Mouse (Mus musculus) limb, embryonic 11.5 days (tissue): ENCODE data around the gene Gns. TPM values are rescaled to one million over a fixed set of nuclear protein-coding genes. Genes with fewer than 3 reads are reported as not detected.

Experiments used
- ATAC-seq: fragments of 200-750 bp; cut with Nextera tagmentation; 2 replicates; pipeline ENCODE4 v1.8.0; 2017; ENCODE audit warnings: low read depth; ENCODE audit not compliant: insufficient number of reproducible peaks, low FRiP score, low TSS enrichment
- DNase-seq: peaks from one replicate; pipeline ENCODE4 v3.0.0-alpha.2; 2015; ENCODE audit warnings: low spot score
- H3K27ac ChIP-seq: fragments of 300-500 bp; sonication (generic); replicated peaks from 2 replicates; pipeline ENCODE4 v1.5.1; 2014; ENCODE audit warnings: low read depth, mild to moderate bottlenecking, low read length
- H3K27me3 ChIP-seq: fragments of 300-500 bp; sonication (generic); 2 replicates; pipeline ENCODE4 v1.6.1; 2014; ENCODE audit warnings: mild to moderate bottlenecking, low read length, mixed read lengths; ENCODE audit not compliant: control insufficient read depth, insufficient read depth
- H3K36me3 ChIP-seq: fragments of 300-500 bp; sonication (generic); 2 replicates; pipeline ENCODE4 v1.6.1; 2014; ENCODE audit warnings: mild to moderate bottlenecking, low read length, moderate library complexity, mixed read lengths; ENCODE audit not compliant: control insufficient read depth, insufficient read depth
- H3K4me1 ChIP-seq: fragments of 300-500 bp; sonication (generic); 2 replicates; pipeline ENCODE4 v1.6.1; 2014; ENCODE audit warnings: low read length, mixed read lengths; ENCODE audit not compliant: control insufficient read depth, insufficient read depth
- H3K4me2 ChIP-seq: fragments of 300-500 bp; sonication (generic); 2 replicates; pipeline ENCODE4 v1.6.1; 2014; ENCODE audit warnings: low read depth, mild to moderate bottlenecking, moderate library complexity; ENCODE audit not compliant: severe bottlenecking
- H3K4me3 ChIP-seq: fragments of 300-500 bp; sonication (generic); 2 replicates; pipeline ENCODE4 v1.5.1; 2014; ENCODE audit warnings: low read depth, low read length
- H3K9ac ChIP-seq: fragments of 300-500 bp; sonication (generic); 2 replicates; pipeline ENCODE4 v1.6.1; 2014; ENCODE audit warnings: mild to moderate bottlenecking, low read length
- H3K9me3 ChIP-seq: fragments of 300-500 bp; sonication (generic); 2 replicates; pipeline ENCODE4 v1.6.1; 2016; ENCODE audit warnings: low read length; ENCODE audit not compliant: control insufficient read depth
- WGBS: fragments of 180-500 bp; shearing (Covaris S2); extraction: QIAGEN DNeasy Blood & Tissue Kit; methylation state at CpG from one replicate; pipeline ENCODE4 v1.1.7; 2014; 5-methylcytosine and 5-hydroxymethylcytosine counted together
- polyA plus RNA-seq: library from polyadenylated mRNA; unstranded; fragments of >200 nt; fragmentation: Nextera tagmentation; extraction: Ambion mirVana; gene quantifications from 2 replicates; pipeline ENCODE4 v1.2.1, GENCODE M21; 2014

Gns gene
- polyA plus RNA-seq, 1 experiment from 2014 or later = 37.1 TPM

- WGBS = 35% methylated on average over 5 of the region's 5 CpGs
- H3K36me3 ChIP-seq = 0 out of 2 replicates have a peak, but pooled peaks cover 2% of the 10 kb centered on the region
- H3K4me3 ChIP-seq = no peak overlapping the region
- no peaks in the 10 kb centered on the region for H3K27me3 ChIP-seq
- ATAC-seq = no peak
- H3K4me1 ChIP-seq = peaks cover 40% of the 10 kb centered on the region
- H3K27ac ChIP-seq = 0 out of 2 replicates have a peak overlapping the region, but pooled peaks have one; percentile 30
- H3K4me2 ChIP-seq = no peak overlapping the region
- no peaks in the 10 kb centered on the region for H3K9me3 ChIP-seq
- DNase-seq = no peak
- H3K9ac ChIP-seq = no peak overlapping the region
Observed at GRCm38 (mm10) chr10:121426458-121427070, 61.7 kb downstream of the Gns start.

- 67% methylated on average over 5 of the region's 5 CpGs for WGBS
Observed at GRCm38 (mm10) chr10:121427136-121427535, 62.2 kb downstream of the Gns start.

GRCm38 (mm10) chr10:121428011-121428711, 63.3 kb downstream of the Gns start:
- WGBS = 82% methylated on average over 15 of the region's 15 CpGs
- H3K27me3 ChIP-seq = no peaks in the 10 kb centered on the region

More at GRCm38 (mm10) chr10:121427136-121427535, 62.2 kb downstream of the Gns start:
- Histone ChIP-seq H3K4me1 (peaks cover 42% of the 10 kb centered on the region), H3K4me2 (no peak overlapping the region), H3K27ac (no peak overlapping the region), H3K9ac (no peak overlapping the region), H3K4me3 (no peak overlapping the region), H3K27me3 (no peaks in the 10 kb centered on the region), H3K9me3 (no peaks in the 10 kb centered on the region), H3K36me3 (0 out of 2 replicates have a peak, but pooled peaks cover 2% of the 10 kb centered on the region)
- ATAC-seq (no peak), DNase-seq (peak; percentile 62)

GRCm38 (mm10) chr10:121429089-121429488, 64.2 kb downstream of the Gns start:
- Histone ChIP-seq H3K4me2 (no peak overlapping the region; the same call in 1 of the 2 replicates), H3K27ac (peak overlapping the region; percentile 82; the same call in 1 of the 2 replicates), H3K27me3 (no peaks in the 10 kb centered on the region), H3K9me3 (no peaks in the 10 kb centered on the region), H3K4me1 (peaks cover 54% of the 10 kb centered on the region), H3K4me3 (no peak overlapping the region), H3K36me3 (0 out of 2 replicates have a peak, but pooled peaks cover 2% of the 10 kb centered on the region), H3K9ac (no peak overlapping the region)
- 13% methylated on average over 2 of the region's 2 CpGs for WGBS
- peak; percentile 47 for DNase-seq
- peak; percentile 59 for ATAC-seq

More at GRCm38 (mm10) chr10:121428011-121428711, 63.3 kb downstream of the Gns start:
- H3K36me3 ChIP-seq = 0 out of 2 replicates have a peak, but pooled peaks cover 2% of the 10 kb centered on the region
- no peaks in the 10 kb centered on the region for H3K9me3 ChIP-seq
- H3K4me3 ChIP-seq = no peak overlapping the region
- peaks cover 52% of the 10 kb centered on the region for H3K4me1 ChIP-seq
- no peak overlapping the region for H3K4me2 ChIP-seq
- no peak for DNase-seq
- ATAC-seq = no peak
- no peak overlapping the region for H3K9ac ChIP-seq
- no peak overlapping the region for H3K27ac ChIP-seq

GRCm38 (mm10) chr10:121429581-121429980, 64.7 kb downstream of the Gns start:
- ATAC-seq = 0 out of 2 replicates have a peak, but pooled peaks have one; percentile 0
- Histone ChIP-seq H3K4me2 (peak overlapping the region; percentile 41; the same call in 1 of the 2 replicates), H3K27ac (peak overlapping the region; percentile 82), H3K9ac (no peak overlapping the region; the same call in 1 of the 2 replicates), H3K27me3 (no peaks in the 10 kb centered on the region), H3K9me3 (no peaks in the 10 kb centered on the region), H3K4me3 (no peak overlapping the region), H3K4me1 (peaks cover 57% of the 10 kb centered on the region), H3K36me3 (0 out of 2 replicates have a peak, but pooled peaks cover 2% of the 10 kb centered on the region)
- WGBS = 45% methylated on average over 8 of the region's 8 CpGs
- no peak for DNase-seq

- Histone ChIP-seq H3K4me2 (peak overlapping the region; percentile 41; the same call in 1 of the 2 replicates), H3K4me3 (no peak overlapping the region), H3K4me1 (peaks cover 60% of the 10 kb centered on the region), H3K9me3 (no peaks in the 10 kb centered on the region), H3K27me3 (no peaks in the 10 kb centered on the region), H3K27ac (peak overlapping the region; percentile 82), H3K36me3 (0 out of 2 replicates have a peak, but pooled peaks cover 2% of the 10 kb centered on the region), H3K9ac (peak overlapping the region; percentile 37; the same call in 1 of the 2 replicates)
- ATAC-seq (peak; percentile 14; the same call in 1 of the 2 replicates), DNase-seq (peak; percentile 51)
- WGBS = 15% methylated on average over 14 of the region's 14 CpGs
Observed at GRCm38 (mm10) chr10:121429981-121430682, 65.2 kb downstream of the Gns start.

- no peak for DNase-seq
- Histone ChIP-seq H3K4me2 (0 out of 2 replicates have a peak overlapping the region, but pooled peaks have one; percentile 41), H3K9me3 (no peaks in the 10 kb centered on the region), H3K9ac (no peak overlapping the region), H3K4me3 (no peak overlapping the region), H3K4me1 (peaks cover 64% of the 10 kb centered on the region), H3K27me3 (no peaks in the 10 kb centered on the region), H3K36me3 (0 out of 2 replicates have a peak, but pooled peaks cover 2% of the 10 kb centered on the region), H3K27ac (peak overlapping the region; percentile 82; the same call in 1 of the 2 replicates)
- ATAC-seq = no peak
- 66% methylated on average over 15 of the region's 15 CpGs for WGBS
Observed at GRCm38 (mm10) chr10:121430764-121431540, 66.1 kb downstream of the Gns start.
